Mouse (Mus musculus): ENCODE data around the gene Trmt6. TPM values are rescaled to one million over a fixed set of nuclear protein-coding genes. Genes with fewer than 3 reads are reported as not detected.

Trmt6 gene
- polyA plus RNA-seq, 1 experiment = 3.3 TPM

GRCm38 (mm10) chr2:132757911-132758310 lies 57.9 kb downstream of the Trmt6 start:
- Histone ChIP-seq H3K4me3 (replicated peaks; ENCODE audit: extremely low read depth, low read depth, low read length) (no peak overlapping the region), H3K4me1 (ENCODE audit: control insufficient read depth, insufficient read depth, low read length) (no peaks in the 10 kb centered on the region)
- WGBS = 77% methylated on average over 5 of the region's 5 CpGs
- no peak for DNase-seq
- no peak for TF ChIP-seq CTCF (IDR thresholded peaks at IDR 0.05; ENCODE audit: insufficient read depth, low read length)
- TF ChIP-seq POLR2A (IDR thresholded peaks at IDR 0.05; ENCODE audit: borderline replicate concordance, extremely low read depth, low read depth, low read length) = no peak

Other genes with a start within 250 kb of the Trmt6 start
- 7.2 and 12.4 TPM in 2 replicates for gene Gpcpd1, start 228.3 kb downstream of the Trmt6 start, polyA plus RNA-seq (2012; rRNA removed)
- 14.4 and 17.9 TPM in 2 replicates for gene Shld1, start 129.1 kb downstream of the Trmt6 start, polyA plus RNA-seq (2012; rRNA removed)
- gene Chgb, start 34.8 kb downstream of the Trmt6 start, polyA plus RNA-seq (2012; rRNA removed) = 0.07 and 0.31 TPM in 2 replicates
- 0.57 and 0.78 TPM in 2 replicates for gene Mcm8, start 86 bp upstream of the Trmt6 start, polyA plus RNA-seq (2012; rRNA removed)
- gene Crls1, start 30.6 kb upstream of the Trmt6 start, polyA plus RNA-seq (2012; rRNA removed) = 17.8 and 23.5 TPM in 2 replicates
- 30.2 and 38.2 TPM in 2 replicates for gene Lrrn4, start 64.8 kb upstream of the Trmt6 start, polyA plus RNA-seq (2012; rRNA removed)
- gene Fermt1, start 129.9 kb upstream of the Trmt6 start, polyA plus RNA-seq (2012; rRNA removed) = 1.6 TPM in 2 replicates